Mouse (Mus musculus) limb, embryonic 13.5 days (tissue): Measurements from ENCODE around the gene Cep295nl. TPM values are rescaled to one million over a fixed set of nuclear protein-coding genes. Genes with fewer than 3 reads are reported as not detected.

Experiments used
- ATAC-seq: fragments of 200-750 bp; cut with Nextera tagmentation; 2 replicates; pipeline ENCODE4 v1.8.0; 2017; ENCODE audit warnings: low read depth, moderate number of reproducible peaks, moderate TSS enrichment; ENCODE audit not compliant: low FRiP score
- H3K27ac ChIP-seq: fragments of 300-500 bp; sonication (generic); 2 replicates; pipeline ENCODE4 v1.5.1; 2015; ENCODE audit warnings: inconsistent platforms, mild to moderate bottlenecking, moderate library complexity
- H3K27me3 ChIP-seq: fragments of 300-500 bp; sonication (generic); 2 replicates; pipeline ENCODE4 v1.6.1; 2015; ENCODE audit warnings: mild to moderate bottlenecking, inconsistent platforms
- H3K36me3 ChIP-seq: fragments of 300-500 bp; sonication (generic); 2 replicates; pipeline ENCODE4 v1.6.1; 2015; ENCODE audit warnings: inconsistent platforms, mild to moderate bottlenecking, moderate library complexity
- H3K4me1 ChIP-seq: fragments of 300-500 bp; sonication (generic); 2 replicates; pipeline ENCODE4 v1.6.1; 2015; ENCODE audit warnings: inconsistent platforms
- H3K4me2 ChIP-seq: fragments of 300-500 bp; sonication (generic); replicated peaks from 2 replicates; pipeline ENCODE4 v1.6.1; 2015; ENCODE audit warnings: inconsistent platforms, mild to moderate bottlenecking, moderate library complexity
- H3K4me3 ChIP-seq: fragments of 300-500 bp; sonication (generic); 2 replicates; pipeline ENCODE4 v1.5.1; 2015; ENCODE audit warnings: moderate library complexity, mild to moderate bottlenecking, inconsistent platforms
- H3K9ac ChIP-seq: fragments of 300-500 bp; sonication (generic); 2 replicates; pipeline ENCODE4 v1.6.1; 2015; ENCODE audit warnings: mild to moderate bottlenecking, inconsistent platforms
- H3K9me3 ChIP-seq: fragments of 300-500 bp; sonication (generic); 2 replicates; pipeline ENCODE4 v1.6.1; 2016; ENCODE audit warnings: inconsistent platforms
- WGBS: fragments of 180-500 bp; shearing (Covaris S2); methylation state at CpG from one replicate; pipeline ENCODE4 v1.1.7; 2015; 5-methylcytosine and 5-hydroxymethylcytosine counted together
- polyA plus RNA-seq: library from polyadenylated mRNA; unstranded; fragments of >200 nt; fragmentation: Nextera tagmentation; extraction: Ambion mirVana; gene quantifications from 2 replicates; pipeline ENCODE4 v1.2.1, GENCODE M21; 2015

Cep295nl gene
- polyA plus RNA-seq, 1 experiment from 2014 or later, result 0.55 TPM

DNA sequence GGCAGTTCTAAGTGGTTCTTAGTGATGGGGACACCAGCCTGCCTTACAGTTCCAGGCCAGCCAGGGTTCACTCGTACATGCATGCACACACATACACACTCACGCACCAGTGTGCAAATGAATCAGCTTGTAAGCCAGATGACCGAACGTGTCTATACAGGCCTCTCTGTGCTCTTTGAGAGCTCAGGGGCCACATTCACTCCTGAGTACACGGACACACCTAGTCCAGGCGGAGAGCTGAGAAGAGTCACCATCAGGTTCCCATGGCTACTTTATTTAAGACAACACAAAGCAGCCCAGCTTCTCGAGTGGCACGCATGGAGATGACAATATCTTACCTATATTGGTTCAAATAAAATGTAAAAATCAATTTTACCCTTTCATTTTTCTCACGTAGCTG lies 55.9 kb downstream of the Cep295nl start:
- Histone ChIP-seq H3K9me3 (no peaks in the 10 kb centered on the region), H3K27me3 (no peaks in the 10 kb centered on the region), H3K4me3 (no peak overlapping the region), H3K27ac (no peak overlapping the region), H3K36me3 (peaks cover 63% of the 10 kb centered on the region), H3K4me2 (no peak overlapping the region), H3K9ac (no peak overlapping the region), H3K4me1 (peaks cover 19% of the 10 kb centered on the region)
- ATAC-seq, result no peak
- WGBS, result 93% methylated on average over 9 of the region's 9 CpGs

DNA sequence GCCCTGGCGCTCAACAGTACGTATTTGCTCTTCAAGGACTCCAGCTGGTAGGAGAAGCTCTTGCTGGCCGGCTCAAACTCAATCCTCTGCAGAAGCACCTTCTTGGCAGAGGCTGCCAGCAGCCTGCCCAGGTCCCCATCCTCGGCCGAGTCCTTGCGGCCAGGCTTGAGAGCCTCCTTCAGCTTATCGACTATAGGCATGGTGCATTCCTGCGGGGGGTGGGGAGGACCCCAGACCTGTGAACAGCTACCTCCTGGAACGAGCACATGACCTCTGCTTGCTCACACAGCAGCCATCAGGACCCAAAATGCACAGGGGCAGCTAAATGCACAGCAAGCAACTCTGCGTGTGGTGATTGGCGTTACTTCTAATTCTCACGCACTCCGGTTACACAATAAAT lies 56.5 kb downstream of the Cep295nl start:
- H3K36me3 ChIP-seq, result peaks cover 69% of the 10 kb centered on the region
- WGBS, result 92% methylated on average over 13 of the region's 13 CpGs

More for the DNA sequence above, 56.5 kb downstream of the Cep295nl start:
- Histone ChIP-seq H3K4me1 (peaks cover 13% of the 10 kb centered on the region), H3K4me3 (no peak overlapping the region), H3K4me2 (no peak overlapping the region), H3K27ac (no peak overlapping the region), H3K9me3 (no peaks in the 10 kb centered on the region), H3K9ac (no peak overlapping the region), H3K27me3 (no peaks in the 10 kb centered on the region)
- no peak for ATAC-seq

Other genes starting within 250 kb of the Cep295nl start
- 0.23 and 0.27 TPM in 2 replicates for gene Dnah17, start 211.9 kb downstream of the Cep295nl start, polyA plus RNA-seq
- 15.9 and 17.1 TPM in 2 replicates for gene Cyth1, start 93.9 kb downstream of the Cep295nl start, polyA plus RNA-seq
- 22.1 and 25.0 TPM in 2 replicates for gene Usp36, start 52.3 kb downstream of the Cep295nl start, polyA plus RNA-seq
- gene Timp2, start 13.2 kb upstream of the Cep295nl start, polyA plus RNA-seq, result 115 and 116 TPM in 2 replicates
- 7.3 TPM in 2 replicates for gene Lgals3bp, start 59.6 kb upstream of the Cep295nl start, polyA plus RNA-seq
- gene Cant1, start 76.6 kb upstream of the Cep295nl start, polyA plus RNA-seq, result 31.1 and 32.1 TPM in 2 replicates
- gene C1qtnf1, start 85.7 kb upstream of the Cep295nl start, polyA plus RNA-seq, result 6.6 TPM in 2 replicates
- gene Engase, start 134.3 kb upstream of the Cep295nl start, polyA plus RNA-seq, result 4.9 and 5.5 TPM in 2 replicates